Mouse (Mus musculus): ENCODE results near the gene Rab11fip3.
"Not testable (repeated sequence)": the region's sequence is repeated elsewhere in the genome, so short reads cannot be mapped to it uniquely, and the experiment has no call there.

The Rab11fip3 gene

DNA sequence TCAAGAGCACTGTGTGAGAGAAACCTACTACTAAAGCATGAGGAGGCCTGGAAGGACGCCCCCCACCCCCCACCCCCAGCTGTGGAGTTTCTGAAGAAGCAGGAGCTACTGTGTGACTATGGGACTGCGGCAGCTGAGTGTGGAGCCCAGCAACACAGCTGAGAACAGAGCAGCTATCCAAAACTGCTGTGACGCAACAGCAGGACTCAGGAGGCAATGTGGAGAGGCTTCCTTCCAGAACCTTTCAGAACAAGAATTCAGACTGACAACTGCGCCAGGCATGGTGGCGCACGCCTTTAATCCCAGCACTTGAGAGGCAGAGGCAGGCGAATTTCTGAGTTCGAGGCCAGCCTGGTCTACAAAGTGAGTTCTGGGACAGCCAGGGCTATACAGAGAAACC lies 28.6 kb downstream of the Rab11fip3 start:
- not testable (repeated sequence) for DNase-seq (ENCODE audit: low read depth, low spot score)

DNA sequence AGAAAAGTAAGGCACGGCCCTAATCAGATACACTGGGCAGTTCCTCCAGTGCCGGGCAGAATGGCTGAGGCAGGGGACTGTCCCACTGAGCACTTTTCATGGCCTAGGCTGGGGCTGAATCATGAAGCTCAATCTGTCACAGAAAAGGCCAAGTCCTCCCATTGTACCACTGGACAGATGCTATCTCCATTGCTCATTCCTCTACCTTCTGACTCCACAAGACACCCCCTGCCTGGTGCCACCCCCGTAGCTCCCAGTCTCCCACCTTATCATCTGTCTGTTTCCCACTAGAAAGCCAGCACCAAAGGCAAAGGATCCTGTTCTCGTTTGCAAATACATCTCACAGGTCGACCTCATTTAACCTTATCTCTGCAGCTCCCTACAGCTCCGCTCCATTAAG lies 37.3 kb downstream of the Rab11fip3 start:
- DNase-seq (ENCODE audit: low read depth, low spot score), result no peak

DNA sequence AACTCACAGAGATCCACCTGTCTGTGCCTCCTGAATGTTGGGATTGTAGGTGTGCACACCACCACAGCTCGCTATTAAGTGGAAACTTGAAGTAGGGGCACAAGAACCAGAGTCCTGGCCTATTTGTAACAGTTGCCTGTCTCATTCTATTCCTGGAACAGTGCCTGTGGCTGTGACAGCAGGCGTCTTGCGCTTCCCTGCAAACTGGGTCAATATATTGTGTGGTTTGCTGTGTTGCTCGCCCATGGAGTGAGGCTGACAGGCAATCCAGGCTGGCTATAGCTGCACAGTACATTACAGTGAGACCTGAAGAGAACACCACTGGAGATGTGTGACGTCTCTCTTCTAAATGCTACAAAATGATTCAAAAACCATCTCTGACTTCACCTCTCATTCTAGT lies 37.8 kb downstream of the Rab11fip3 start:
- no peak for DNase-seq (ENCODE audit: low read depth, low spot score)

DNA sequence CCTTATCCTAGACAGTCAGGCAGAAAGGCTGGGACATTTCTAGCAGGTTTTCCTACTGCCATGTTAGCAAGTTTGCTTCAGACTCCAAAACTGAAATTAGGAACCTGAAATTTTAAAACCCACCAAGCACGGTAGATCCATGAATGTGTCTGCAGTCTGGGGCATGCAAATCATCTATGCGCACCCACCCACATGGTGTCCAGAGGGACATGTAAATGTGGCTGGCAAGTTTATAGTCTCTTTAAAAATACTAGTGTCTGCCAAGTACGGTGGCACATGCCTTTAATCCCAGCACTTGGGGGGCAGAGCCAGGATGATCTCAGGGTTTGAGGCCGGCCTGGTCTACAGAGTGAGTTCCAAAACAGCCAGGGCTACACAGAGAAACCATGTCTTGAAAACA lies 41.1 kb downstream of the Rab11fip3 start:
- no peak for DNase-seq (ENCODE audit: low read depth, low spot score)

DNA sequence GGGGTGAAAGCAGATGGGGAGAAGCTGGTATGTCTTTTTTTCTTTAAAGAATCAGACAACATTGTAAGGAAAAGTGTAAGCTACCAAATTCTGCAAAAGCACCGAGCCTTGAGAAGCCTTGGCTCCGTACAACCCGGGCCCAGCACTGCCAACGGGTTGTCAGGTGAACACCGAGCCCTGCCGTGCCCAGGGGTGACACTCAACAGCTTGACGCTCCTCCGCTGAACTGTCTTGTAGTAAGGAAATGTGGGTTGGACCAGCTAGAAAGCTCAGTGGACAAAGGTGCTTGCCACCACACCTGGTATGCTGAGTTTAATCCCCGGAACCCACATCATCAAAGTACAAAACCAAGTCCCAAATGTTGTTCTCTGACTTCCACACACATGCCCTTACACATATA lies 44.7 kb downstream of the Rab11fip3 start:
- DNase-seq (ENCODE audit: low read depth, low spot score), result no peak

DNA sequence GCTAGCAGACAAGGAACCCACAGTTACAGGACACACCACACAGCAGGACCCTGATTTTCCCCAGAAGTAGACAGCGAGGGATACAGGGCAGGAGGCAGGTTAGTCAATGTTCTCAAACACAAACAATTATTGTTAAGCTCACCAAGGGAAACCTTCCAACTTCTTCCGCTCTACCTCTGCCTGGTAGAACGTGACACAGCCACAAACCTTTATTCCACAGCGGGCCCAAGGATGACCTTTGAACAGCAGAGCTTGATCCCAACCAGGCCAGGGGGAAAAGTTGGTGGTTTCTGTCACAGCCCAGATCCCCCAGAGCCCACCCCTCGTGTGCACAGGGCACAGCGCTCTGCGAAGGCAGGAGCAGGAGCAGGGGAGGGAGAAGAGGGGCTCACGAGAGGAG lies 45.4 kb downstream of the Rab11fip3 start:
- no peak for DNase-seq (ENCODE audit: low read depth, low spot score)

DNA sequence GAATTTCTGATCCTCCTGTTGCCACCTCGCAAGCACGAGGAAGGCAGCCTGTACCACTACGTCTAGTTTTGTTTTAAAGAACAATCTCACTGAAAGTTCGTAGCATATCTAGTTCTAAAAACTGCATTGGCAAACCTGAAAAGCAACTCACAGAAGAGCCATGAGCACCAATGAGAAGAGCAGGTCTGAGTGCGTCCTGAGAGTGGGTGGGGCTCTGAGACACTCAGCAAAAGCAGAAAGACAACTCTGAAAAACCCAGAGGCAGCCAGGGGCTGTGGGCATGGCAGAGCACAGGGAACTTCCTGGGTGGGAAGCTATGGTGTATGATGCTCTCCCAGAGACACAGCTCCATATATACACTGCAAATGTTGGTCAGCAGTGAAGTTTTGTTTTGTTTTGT lies 46.2 kb downstream of the Rab11fip3 start:
- DNase-seq (ENCODE audit: low read depth, low spot score), result no peak

DNA sequence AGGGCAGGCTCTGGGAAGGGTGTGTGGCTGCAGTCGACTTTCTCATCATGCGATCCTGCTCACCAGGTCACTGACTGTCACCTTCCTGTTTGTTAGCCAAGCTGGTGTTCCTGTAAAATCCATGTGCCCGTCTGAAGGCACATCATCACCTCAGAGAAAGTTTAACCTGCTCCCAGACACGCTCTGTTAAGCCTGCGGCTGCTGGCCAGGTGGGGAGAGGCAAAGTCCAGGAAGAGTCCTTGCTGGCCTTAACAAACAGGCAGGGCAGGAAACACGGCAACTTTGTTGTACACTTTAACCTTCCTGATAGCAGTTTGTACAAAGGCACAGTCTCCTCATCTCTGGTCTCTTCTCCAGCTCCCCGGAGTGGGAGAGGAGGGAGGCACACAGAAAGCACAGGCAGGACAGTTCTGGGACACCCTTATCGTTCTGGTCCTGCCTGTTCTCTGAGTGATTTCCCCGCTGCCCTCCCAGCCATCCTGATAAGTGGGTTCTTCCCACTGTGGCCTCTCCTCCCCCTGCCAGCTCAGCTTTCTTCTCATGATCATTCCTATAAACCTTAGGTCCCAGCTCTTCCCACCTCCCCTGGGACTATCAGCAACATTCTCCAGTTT lies 47.5 kb downstream of the Rab11fip3 start:
- no peak for DNase-seq (ENCODE audit: low read depth, low spot score)

DNA sequence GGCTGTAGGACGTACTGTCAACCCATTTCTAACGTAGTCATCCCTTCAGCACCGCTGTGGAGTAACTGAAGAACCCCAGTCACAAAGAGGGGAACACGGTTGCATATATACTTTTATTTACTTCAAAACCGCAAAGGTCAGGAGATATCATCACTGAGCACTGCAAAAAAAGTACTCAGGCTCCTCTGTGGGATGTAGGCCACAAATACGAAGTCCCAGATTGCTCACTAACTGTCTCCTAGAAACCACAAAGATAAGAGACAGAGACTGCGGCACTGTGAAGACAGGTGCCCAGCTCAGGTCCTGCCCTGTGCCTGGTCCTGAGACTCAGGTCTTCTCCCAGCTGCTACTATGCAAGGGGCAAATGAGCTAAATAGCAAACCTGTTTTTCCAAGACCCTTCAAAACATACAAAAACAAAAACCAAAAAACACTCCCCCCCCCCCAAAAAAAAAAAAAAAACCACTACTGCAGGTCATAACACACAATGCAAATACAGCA lies 48.5 kb downstream of the Rab11fip3 start:
- DNase-seq (ENCODE audit: low read depth, low spot score), result peak; percentile 43

DNA sequence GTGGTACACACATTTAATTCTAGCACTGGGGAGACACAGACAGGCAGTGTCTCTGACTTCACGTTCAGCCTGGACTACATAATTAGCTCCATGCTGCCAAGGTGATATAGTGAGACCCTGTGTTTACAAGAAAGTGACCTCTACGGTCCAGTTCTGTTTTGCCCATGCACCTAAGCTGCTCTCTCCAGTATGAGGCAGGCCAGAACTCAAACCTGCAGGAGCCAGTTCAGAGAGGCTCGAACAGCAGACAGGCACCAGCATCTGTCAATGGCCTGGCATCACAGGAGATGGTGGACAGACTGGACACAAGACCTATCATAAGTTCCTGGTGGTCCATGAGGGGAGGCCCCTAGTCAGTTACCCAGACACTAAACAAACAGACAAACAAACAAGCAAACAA lies 51.0 kb downstream of the Rab11fip3 start:
- no peak for DNase-seq (ENCODE audit: low read depth, low spot score)

DNA sequence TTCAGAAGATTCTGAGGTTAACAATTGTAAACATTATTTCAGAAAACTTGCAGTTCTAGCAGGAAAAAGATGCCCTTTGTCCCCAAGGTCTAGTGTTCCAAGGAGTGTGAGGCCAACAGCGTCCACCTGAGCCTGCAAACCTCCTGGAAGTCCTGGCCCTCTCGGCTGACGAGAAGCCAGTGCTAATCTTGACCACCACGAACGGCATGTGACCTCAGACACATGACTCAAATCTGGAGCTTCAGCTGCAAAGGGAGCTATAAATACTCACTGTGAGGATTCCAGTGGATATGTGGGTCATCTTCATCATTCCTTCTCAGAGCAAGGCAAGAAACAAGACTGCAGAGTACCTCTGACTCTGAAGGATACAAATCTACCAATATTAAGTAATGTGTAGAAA lies 51.4 kb downstream of the Rab11fip3 start:
- DNase-seq (ENCODE audit: low read depth, low spot score), result no peak

DNA sequence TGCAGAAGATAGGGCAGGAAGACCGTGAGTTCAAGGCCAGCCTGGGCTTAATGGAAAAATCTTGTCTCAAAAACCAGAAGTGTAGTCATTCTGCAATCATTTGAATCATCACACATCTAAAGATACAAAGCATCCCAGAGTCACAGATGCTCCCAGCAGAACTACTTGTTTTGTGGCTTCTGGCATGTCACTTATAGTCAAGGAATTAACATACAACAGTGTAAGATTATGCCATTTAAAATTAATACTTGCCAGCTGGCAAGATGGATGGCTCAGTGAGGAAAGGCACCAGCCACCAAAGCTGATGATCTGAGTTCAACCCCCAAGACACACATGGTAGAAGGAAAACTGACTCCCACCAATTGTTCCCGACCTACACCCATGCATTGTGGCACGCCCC lies 52.3 kb downstream of the Rab11fip3 start:
- DNase-seq (ENCODE audit: low read depth, low spot score), result no peak

DNA sequence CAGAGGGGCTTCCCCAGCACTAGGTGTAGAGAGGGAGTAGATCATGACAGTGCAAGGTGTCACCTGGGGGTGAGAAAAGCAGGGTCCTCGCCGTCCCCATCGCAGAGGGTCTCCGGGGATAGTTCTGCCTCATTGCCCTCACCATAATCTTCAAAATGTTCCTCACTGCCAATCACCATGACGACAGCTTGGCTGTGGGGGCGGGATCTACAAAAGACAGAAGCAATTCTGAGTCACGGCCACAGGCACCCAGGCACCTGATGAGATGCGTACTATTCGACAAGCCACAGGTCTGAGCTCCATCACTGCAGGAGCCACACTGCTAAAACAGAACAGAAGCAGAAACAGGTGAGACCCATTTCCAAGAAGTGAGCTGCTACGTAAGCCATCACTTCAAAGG lies 55.6 kb downstream of the Rab11fip3 start:
- DNase-seq (ENCODE audit: low read depth, low spot score), result no peak

DNA sequence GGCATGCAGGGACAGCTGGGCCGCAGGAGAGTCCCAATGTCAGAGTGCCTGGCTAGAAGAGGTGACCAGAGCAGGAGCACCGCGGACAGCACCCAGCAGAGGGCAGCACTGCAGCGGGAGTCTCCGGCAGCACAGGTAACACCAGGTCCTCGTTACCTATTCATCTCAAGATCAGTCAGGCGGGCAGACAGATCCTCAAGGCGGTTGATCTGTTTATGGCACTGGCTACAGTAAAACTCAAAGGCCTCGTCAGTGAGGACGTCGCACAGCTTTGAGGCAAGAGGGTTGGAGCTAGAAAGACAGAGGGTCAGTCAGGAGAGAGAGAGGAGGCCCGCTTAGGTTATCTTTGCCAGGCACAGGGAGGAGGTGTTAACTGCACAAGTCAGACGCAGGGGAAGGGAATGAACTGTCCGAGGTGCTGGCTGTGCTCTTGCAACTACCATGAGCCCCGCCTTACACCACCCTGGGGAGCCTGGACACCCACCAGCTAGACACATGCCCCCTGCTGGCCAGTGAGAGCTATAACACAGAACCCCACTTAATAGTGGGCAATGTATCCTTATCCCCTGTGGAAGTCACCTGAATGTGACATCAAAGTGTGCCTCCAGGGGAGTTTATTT lies 57.4 kb downstream of the Rab11fip3 start:
- peak; percentile 85 for DNase-seq (ENCODE audit: low read depth, low spot score)

DNA sequence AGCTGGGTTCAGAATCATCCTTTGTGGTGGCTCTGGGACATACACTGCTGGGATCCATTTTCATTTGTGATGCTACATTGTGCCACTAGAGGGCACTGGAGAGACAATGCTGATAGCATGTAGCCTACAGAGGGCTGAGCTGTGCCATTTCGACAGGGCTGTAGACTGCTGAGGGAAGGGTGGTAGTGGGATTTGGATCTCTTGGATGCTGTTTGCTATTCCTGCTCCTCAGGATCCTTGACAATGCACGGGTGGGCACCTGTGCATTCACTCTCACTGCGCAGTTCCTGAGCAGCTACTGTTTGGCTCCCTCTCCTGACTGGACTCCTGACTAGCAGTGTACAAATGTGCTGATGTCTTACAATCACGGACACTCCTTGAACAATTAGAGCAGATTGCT lies 59.8 kb downstream of the Rab11fip3 start:
- DNase-seq (ENCODE audit: low read depth, low spot score), result peak; percentile 79

DNA sequence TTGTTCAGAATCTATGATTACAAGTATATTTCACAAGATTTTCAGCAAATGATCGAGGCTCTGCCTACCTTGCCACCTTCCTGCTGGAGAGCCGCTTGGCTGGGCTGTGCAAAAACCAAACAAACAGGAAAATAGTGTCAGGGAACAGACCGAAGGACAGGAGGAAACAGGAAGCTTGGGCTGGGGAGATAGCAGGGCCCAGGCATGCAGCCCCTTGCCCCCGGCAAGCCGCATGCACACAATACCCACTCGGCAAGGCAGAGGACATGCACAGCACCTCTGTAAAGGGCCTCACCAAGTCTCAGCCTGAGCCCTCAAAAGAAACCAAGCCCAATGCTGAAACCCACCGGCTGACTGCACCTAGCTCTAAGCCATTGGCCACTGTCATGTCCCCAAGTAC lies 60.6 kb downstream of the Rab11fip3 start:
- DNase-seq (ENCODE audit: low read depth, low spot score), result no peak

DNA sequence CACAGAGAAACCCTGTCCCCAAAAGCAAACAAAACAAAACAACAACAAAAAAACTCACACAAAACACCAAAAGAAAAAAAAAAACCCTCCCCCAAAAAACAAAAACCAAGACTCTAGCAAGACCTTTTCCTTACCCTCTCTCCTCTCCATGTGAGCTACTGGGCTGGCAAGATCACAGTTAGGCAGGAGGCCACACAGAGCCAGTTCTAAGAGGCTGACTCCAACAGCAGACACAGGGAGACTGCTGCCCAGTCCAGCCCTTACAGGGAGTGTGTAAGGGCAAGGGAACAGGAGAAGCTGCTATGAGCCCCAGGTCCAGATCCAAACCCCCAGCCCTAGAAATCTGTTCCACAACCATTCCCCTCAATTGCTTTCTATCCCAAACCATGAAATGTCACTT lies 61.0 kb downstream of the Rab11fip3 start:
- DNase-seq (ENCODE audit: low read depth, low spot score), result no peak

DNA sequence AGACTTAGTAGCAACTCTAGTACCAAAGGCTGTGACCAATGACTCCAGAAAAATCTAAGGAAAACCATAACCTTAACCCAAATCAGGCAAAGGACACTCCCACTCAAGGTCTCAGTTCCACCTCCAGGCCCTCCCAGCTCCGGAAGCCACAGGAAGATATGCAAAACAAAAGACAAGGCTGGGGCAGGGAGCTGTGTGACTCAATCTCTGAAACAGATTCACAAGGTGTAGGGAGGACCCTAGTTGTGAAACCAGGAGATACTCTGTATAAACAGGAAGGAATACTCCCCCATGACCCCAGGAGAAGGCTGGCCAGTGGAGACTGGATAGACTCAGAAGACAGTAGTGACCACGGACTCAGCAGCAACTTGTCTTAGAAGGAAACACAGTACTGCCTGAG lies 61.7 kb downstream of the Rab11fip3 start:
- DNase-seq (ENCODE audit: low read depth, low spot score), result no peak

DNA sequence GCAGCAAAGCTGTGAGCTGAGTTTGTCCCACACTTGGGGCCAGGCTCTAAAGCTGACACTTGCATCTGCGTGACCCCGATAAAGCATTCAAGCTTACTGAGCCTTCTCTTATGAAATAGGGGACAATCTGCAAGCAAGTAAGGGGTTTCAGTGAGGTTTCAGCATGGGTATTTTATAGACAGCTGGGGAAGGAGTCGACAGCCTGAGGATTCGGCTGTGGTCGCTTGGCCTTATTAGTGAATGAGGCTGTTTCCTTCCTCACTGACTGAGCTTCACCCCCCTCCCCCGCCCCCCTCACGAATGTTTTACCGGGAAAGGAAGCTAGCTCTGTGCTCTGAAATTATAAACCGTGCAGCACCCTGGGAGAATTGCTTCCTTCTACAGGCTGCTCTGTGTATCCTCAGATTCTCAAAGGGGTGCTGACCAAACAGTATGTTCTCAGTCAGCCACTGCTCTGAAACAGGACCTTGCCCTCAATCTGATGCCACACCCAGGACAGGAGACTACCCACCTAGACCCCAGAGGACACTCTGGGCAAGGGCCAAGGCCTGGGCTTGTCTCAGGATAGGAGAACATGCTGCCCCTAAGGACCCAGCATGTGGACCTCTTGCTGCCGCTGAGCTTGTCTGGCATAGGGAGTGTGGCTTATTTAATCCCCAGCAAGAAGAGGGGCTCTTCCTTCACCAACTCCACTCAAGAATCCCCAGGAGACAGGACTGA lies 63.5 kb downstream of the Rab11fip3 start:
- DNase-seq (ENCODE audit: low read depth, low spot score), result no peak

DNA sequence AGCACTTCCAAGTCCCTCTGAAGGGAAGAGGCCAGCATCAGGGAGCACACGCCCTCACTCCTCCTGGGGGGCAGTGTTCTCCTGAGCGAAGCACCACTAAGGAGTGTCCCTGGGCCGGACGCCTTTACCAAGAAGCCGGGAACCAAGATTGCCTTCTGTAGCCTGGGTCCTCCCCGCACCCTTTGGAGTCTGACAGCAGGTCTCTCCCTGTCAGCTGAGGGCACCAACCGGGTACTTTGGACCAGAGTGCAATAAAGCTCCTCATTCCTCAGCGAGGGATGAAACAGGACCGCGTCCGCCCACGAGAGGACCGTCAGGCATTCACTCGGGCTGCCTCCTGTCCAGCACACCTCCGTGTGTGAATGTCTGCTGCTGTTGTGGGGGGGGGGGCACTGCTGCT lies 64.6 kb downstream of the Rab11fip3 start:
- DNase-seq (ENCODE audit: low read depth, low spot score), result no peak

DNA sequence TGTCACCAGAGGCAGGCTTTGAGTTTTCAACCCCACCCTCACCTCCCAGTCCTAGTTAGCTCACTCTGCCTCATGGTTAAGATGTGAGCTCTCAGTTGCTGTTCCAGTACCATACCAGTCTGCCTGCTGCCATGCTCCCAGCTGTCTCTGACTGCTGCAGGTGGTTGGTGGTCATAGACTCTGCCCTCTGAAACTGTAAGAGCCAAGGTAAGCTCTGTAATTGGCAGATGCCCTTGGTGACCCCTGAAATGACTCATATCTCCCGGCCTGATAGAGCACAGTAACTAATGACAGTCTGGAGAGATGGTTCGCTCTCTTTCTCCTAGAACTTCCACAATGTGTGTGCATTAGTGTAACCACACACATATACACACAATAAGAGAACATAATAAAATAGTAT lies 65.5 kb downstream of the Rab11fip3 start:
- DNase-seq (ENCODE audit: low read depth, low spot score), result no peak

DNA sequence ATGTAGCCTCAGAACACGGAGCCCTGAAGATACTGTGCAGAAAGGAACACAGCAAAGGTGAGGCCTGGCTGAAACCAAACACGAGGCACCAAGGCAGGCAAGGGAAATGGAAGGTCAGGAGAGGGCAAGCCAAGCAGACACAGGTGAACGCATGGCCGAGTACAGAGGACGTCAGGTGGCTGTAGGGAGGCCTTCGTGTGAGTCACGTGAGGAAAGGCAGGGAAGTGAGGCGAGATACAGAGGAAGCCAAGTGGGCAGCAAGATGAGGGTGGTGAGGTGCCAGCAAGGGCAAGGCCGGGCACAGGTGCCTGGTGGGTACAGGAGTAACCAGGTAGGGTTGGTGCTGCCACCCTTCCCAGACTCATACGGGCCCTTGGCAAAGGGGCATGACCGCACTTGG lies 70.9 kb downstream of the Rab11fip3 start:
- no peak for DNase-seq (ENCODE audit: low read depth, low spot score)

DNA sequence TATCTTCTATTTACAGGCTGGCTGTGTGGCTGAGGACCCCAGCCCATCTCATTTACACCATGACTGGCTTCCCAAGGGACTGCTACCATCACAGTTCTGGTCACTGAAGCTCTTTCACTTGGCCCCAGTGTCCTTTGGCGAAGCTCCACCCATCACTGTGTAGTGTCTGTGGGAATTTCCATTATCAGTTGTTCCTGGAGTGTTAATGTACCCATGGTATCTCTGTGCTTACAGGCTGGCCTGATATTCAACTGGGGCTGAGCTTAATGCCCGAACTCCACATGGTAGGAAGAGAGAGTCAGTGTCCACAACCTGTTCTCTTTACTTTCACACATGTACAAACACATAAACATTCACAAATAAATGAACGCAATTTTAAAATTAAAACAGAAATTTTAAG lies 75.9 kb downstream of the Rab11fip3 start:
- DNase-seq (ENCODE audit: low read depth, low spot score), result no peak
